Mouse (Mus musculus): ENCODE results near the gene Exoc2.

Gene Exoc2

GRCm38 (mm10) chr13:30902286-30902685 lies 71.6 kb downstream of the Exoc2 start:
- intact Hi-C loops (cut with DNase I) = loop anchor here (5.0 kb wide), 1 partner anchor 85 kb away; no protein-coding TSS in a partner anchor

- intact Hi-C loops (cut with DNase I) = loop anchor here (5.0 kb wide), 1 partner anchor 86 kb away; no protein-coding TSS in a partner anchor
Observed at GRCm38 (mm10) chr13:30901387-30902041, 72.4 kb downstream of the Exoc2 start.

GRCm38 (mm10) chr13:30894015-30894634 lies 79.8 kb downstream of the Exoc2 start:
- intact Hi-C loops (cut with DNase I) = loop anchor here (10.0 kb wide), 2 partner anchors 181 to 741 kb away; no protein-coding TSS in a partner anchor

- intact Hi-C loops (cut with DNase I) = loop anchor here (10.0 kb wide), 2 partner anchors 182 to 742 kb away; no protein-coding TSS in a partner anchor
Observed at GRCm38 (mm10) chr13:30892315-30892714, 81.6 kb downstream of the Exoc2 start.

- intact Hi-C loops (cut with DNase I) = loop anchor here (10.0 kb wide), 2 partner anchors 184 to 744 kb away; no protein-coding TSS in a partner anchor
Observed at GRCm38 (mm10) chr13:30891223-30891622, 82.7 kb downstream of the Exoc2 start.

- intact Hi-C loops (cut with DNase I) = loop anchor here (2.0 to 10.0 kb wide), 3 partner anchors 94 to 776 kb away; no protein-coding TSS in a partner anchor
Observed at GRCm38 (mm10) chr13:30888480-30888879, 85.4 kb downstream of the Exoc2 start.

GRCm38 (mm10) chr13:30880310-30880709 lies 93.6 kb downstream of the Exoc2 start:
- intact Hi-C loops (cut with DNase I) = loop anchor here (10.0 kb wide), 2 partner anchors 316 to 784 kb away; no protein-coding TSS in a partner anchor

GRCm38 (mm10) chr13:30879871-30880270 lies 94.0 kb downstream of the Exoc2 start:
- intact Hi-C loops (cut with DNase I) = loop anchor here (10.0 kb wide), 2 partner anchors 315 to 785 kb away; no protein-coding TSS in a partner anchor

- intact Hi-C loops (cut with DNase I) = no loop called here
Observed at GRCm38 (mm10) chr13:30875825-30876224, 98.1 kb downstream of the Exoc2 start.

- intact Hi-C loops (cut with DNase I) = no loop called here
Observed at GRCm38 (mm10) chr13:30873472-30873871, 100.4 kb downstream of the Exoc2 start.

- intact Hi-C loops (cut with DNase I) = no loop called here
Observed at GRCm38 (mm10) chr13:30865486-30865885, 108.4 kb downstream of the Exoc2 start.

GRCm38 (mm10) chr13:30864042-30864441 lies 109.9 kb downstream of the Exoc2 start:
- intact Hi-C loops (cut with DNase I) = no loop called here

GRCm38 (mm10) chr13:30858421-30858820 lies 115.5 kb downstream of the Exoc2 start:
- intact Hi-C loops (cut with DNase I) = no loop called here

GRCm38 (mm10) chr13:30850736-30851135 lies 123.2 kb downstream of the Exoc2 start:
- intact Hi-C loops (cut with DNase I) = no loop called here

GRCm38 (mm10) chr13:30848001-30848400 lies 125.9 kb downstream of the Exoc2 start:
- intact Hi-C loops (cut with DNase I) = no loop called here

- intact Hi-C loops (cut with DNase I) = no loop called here
Observed at GRCm38 (mm10) chr13:30846506-30846905, 127.4 kb downstream of the Exoc2 start.

- intact Hi-C loops (cut with DNase I) = no loop called here
Observed at GRCm38 (mm10) chr13:30843049-30843448, 130.8 kb downstream of the Exoc2 start.

GRCm38 (mm10) chr13:30841843-30842242 lies 132.1 kb downstream of the Exoc2 start:
- intact Hi-C loops (cut with DNase I) = no loop called here

- intact Hi-C loops (cut with DNase I) = no loop called here
Observed at GRCm38 (mm10) chr13:30841306-30841705, 132.6 kb downstream of the Exoc2 start.

- intact Hi-C loops (cut with DNase I) = no loop called here
Observed at GRCm38 (mm10) chr13:30840700-30841099, 133.2 kb downstream of the Exoc2 start.

GRCm38 (mm10) chr13:30836342-30836741 lies 137.6 kb downstream of the Exoc2 start:
- intact Hi-C loops (cut with DNase I) = no loop called here

- intact Hi-C loops (cut with DNase I) = no loop called here
Observed at GRCm38 (mm10) chr13:30834859-30835258, 139.0 kb downstream of the Exoc2 start.
